Comparison of ENCODE assay signal across 8 mouse cellular contexts in the genomic region with DNA sequence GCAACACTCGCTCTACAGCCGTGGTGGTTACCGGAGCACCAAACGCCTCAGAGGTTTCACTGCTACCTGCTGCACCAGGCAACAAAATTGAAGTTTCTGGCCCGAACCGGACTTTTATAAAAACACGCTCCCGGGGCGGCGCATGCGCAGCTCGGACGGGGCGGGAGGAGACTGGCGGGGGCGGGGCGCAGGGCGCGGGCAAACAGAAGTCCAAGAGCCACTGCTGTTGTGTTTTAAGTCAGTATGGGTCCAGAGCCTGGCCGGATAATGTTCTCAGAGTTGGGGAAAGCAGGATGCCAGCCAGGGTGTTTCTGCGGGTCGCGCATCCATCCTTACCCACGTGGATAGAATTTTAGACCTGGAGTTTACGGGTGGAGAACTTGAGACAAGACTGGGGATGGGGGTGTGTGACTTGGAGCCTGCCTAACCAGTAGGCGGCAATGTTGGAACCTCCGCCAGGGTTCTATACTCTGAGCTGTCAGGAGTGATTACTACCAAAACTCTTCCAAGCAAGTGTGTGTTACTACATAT. TPM values are rescaled to one million over a fixed set of nuclear protein-coding genes. Genes with fewer than 3 reads are reported as not detected.
DNase-seq lines count a peak whose midpoint lies in the region; ATAC-seq and TF ChIP-seq lines count a peak whose summit lies in the region.

Cxcr4 (minus strand) TSS at position 83 of the 531 bp plus-strand sequence.

- under 1% methylated on average over 27 of the region's 27 CpGs for WGBS in forebrain, postnatal 0 days
- WGBS in lung, embryonic 15.5 days, result 1% methylated on average over 27 of the region's 27 CpGs

- no peaks in the 10 kb centered on the region for H3K27me3 ChIP-seq in forebrain, postnatal 0 days (ENCODE audit: insufficient read depth, low read length)
- H3K27me3 ChIP-seq in lung, embryonic 15.5 days, result no peaks in the 10 kb centered on the region

- H3K4me2 ChIP-seq in forebrain, postnatal 0 days (ENCODE audit: low read depth), result peak within 1 kb of the TSS; percentile 94
- peak within 1 kb of the TSS; percentile 92 for H3K4me2 ChIP-seq in lung, embryonic 15.5 days

- H3K9me3 ChIP-seq in forebrain, postnatal 0 days (ENCODE audit: low read length), result no peaks in the 10 kb centered on the region
- no peaks in the 10 kb centered on the region for H3K9me3 ChIP-seq in lung, embryonic 15.5 days

- peak; percentile 6; the same call in 1 of the 2 replicates for TF ChIP-seq POLR2A in bone marrow macrophage, adult 2 months (IDR thresholded peaks at IDR 0.05; ENCODE audit: borderline replicate concordance, low read depth, low read length)

- peak within 1 kb of the TSS; percentile 60 for H3K9ac ChIP-seq in forebrain, postnatal 0 days
- H3K9ac ChIP-seq in lung, embryonic 15.5 days, result peak within 1 kb of the TSS; percentile 58

- intact Hi-C loops in heart, postnatal 36 days (cut with DNase I), result loop anchor here (2.0 to 5.0 kb wide), 4 partner anchors 120 to 231 kb away; no protein-coding TSS in a partner anchor

- DNase-seq in forebrain, postnatal 0 days, result peak; percentile 84
- peak; percentile 89 to 91 for DNase-seq in heart, postnatal 36 days
- peak; percentile 31 to 37 for DNase-seq in layer of hippocampus, adult 2 months (ENCODE audit: low spot score in 2 of 2)
- DNase-seq in thymus, adult 18-20 months, result peak; percentile 90 to 92

- H3K4me1 ChIP-seq in bone marrow macrophage, adult 2 months (ENCODE audit: control insufficient read depth, insufficient read depth, low read length), result peaks cover 10% of the 10 kb centered on the region; the same call in 1 of the 2 replicates
- H3K4me1 ChIP-seq in forebrain, postnatal 0 days (ENCODE audit: insufficient read depth), result peaks cover 32% of the 10 kb centered on the region
- H3K4me1 ChIP-seq in lung, embryonic 15.5 days, result peaks cover 43% of the 10 kb centered on the region

- H3K4me3 ChIP-seq in bone marrow macrophage, adult 2 months (ENCODE audit: insufficient read depth, low read length), result peak within 1 kb of the TSS; percentile 75
- H3K4me3 ChIP-seq in forebrain, postnatal 0 days (ENCODE audit: low read depth, low read length), result peak within 1 kb of the TSS; percentile 62
- peak within 1 kb of the TSS; percentile 60 for H3K4me3 ChIP-seq in layer of hippocampus, adult 2 months
- peak within 1 kb of the TSS; percentile 69 for H3K4me3 ChIP-seq in lung, embryonic 15.5 days

- ATAC-seq in CD4-positive, CD25-positive, alpha-beta regulatory T cell, adult 4 months, result peak; percentile 66
- ATAC-seq in forebrain, postnatal 0 days, result peak; percentile 71
- peak; percentile 82 for ATAC-seq in lung, embryonic 15.5 days (ENCODE audit: borderline replicate concordance, extremely low read depth, low FRiP score, low TSS enrichment)
- ATAC-seq in neutrophil, adult 5-6 weeks (ENCODE audit: extremely low read depth, insufficient number of reproducible peaks, low FRiP score, poor library complexity, severe bottlenecking), result peak; percentile 62

- H3K36me3 ChIP-seq in forebrain, postnatal 0 days (ENCODE audit: insufficient read depth), result no peaks in the 10 kb centered on the region
- peaks cover 12% of the 10 kb centered on the region; the same call in 1 of the 2 replicates for H3K36me3 ChIP-seq in lung, embryonic 15.5 days

- peak; percentile 73 for TF ChIP-seq CTCF in bone marrow macrophage, adult 2 months (IDR thresholded peaks at IDR 0.05; ENCODE audit: low read depth, low read length)
- peak; percentile 64 for TF ChIP-seq CTCF in forebrain, postnatal 0 days (IDR thresholded peaks at IDR 0.05; ENCODE audit: low read depth)
- peak; percentile 74 for TF ChIP-seq CTCF in layer of hippocampus, adult 2 months (conservative IDR thresholded peaks at IDR 0.05)

- H3K27ac ChIP-seq in bone marrow macrophage, adult 2 months (ENCODE audit: insufficient read depth, low read depth, low read length), result peak within 1 kb of the TSS; percentile 42
- peak within 1 kb of the TSS; percentile 71 for H3K27ac ChIP-seq in forebrain, postnatal 0 days (ENCODE audit: low read depth, low read length)
- H3K27ac ChIP-seq in layer of hippocampus, adult 2 months, result peak within 1 kb of the TSS; percentile 83
- H3K27ac ChIP-seq in lung, embryonic 15.5 days, result peak within 1 kb of the TSS; percentile 76

RNA-seq across cellular contexts. Expression of gene Cxcr4, which starts in this region (rescaled TPM):
- 10 to 100 TPM in 1 of 2 experiments, 1 to 10 TPM in 1; 5.6 to 29.9 TPM for polyA plus RNA-seq in CD4-positive, CD25-positive, alpha-beta regulatory T cell, adult 4 months (2017; shearing (Covaris generic))
- polyA plus RNA-seq in bone marrow macrophage, adult 2 months (2012; ENCODE audit: insufficient read depth, insufficient read length, missing spikeins), result 259 and 262 TPM in 2 replicates
- total RNA-seq in forebrain, postnatal 0 days (2014; rRNA removed), result 41.3 and 44.9 TPM in 2 replicates
- 4.9 and 5.8 TPM in 2 replicates for polyA plus RNA-seq in forebrain, postnatal 0 days (2015; fragmentation: Nextera tagmentation; extraction: Ambion mirVana)
- 10 to 100 TPM in 1 of 2 experiments, 1 to 10 TPM in 1; 7.0 to 12.2 TPM for total RNA-seq in heart, postnatal 36 days (2021)
- total RNA-seq in layer of hippocampus, adult 2 months (2021), result 1 to 10 TPM; 6.0 to 6.7 TPM
- 8.1 and 9.3 TPM in 2 replicates for polyA plus RNA-seq in lung, embryonic 15.5 days (2015; fragmentation: Nextera tagmentation; extraction: Ambion mirVana)
- total RNA-seq in neutrophil, adult 5-6 weeks (2017), result 920 and 1,038 TPM in 2 replicates

Comparison
In these comparisons a context has a peak if more than half of its experiments do, and no peak if none do; other contexts are left out.
1. Peak in every context shown above with its lines: DNase-seq, ATAC-seq, H3K4me3 ChIP-seq and H3K27ac ChIP-seq.
2. RNA of gene Cxcr4 (total RNA-seq): 920 to 1,038 TPM in neutrophil, adult 5-6 weeks; 41.3 to 44.9 TPM in forebrain, postnatal 0 days, 7.0 to 12.2 TPM in heart, postnatal 36 days and 6.0 to 6.7 TPM in layer of hippocampus, adult 2 months; every median in the first group is over 10 times any median in the second.
3. DNase-seq: peak in every context shown above with its lines; median percentile 91 in thymus, adult 18-20 months; 90 in heart, postnatal 36 days; 84 in forebrain, postnatal 0 days; 34 in layer of hippocampus, adult 2 months.